Mouse (Mus musculus): ENCODE results near the gene Gpx4. TPM values are rescaled to one million over a fixed set of nuclear protein-coding genes. Genes with fewer than 3 reads are reported as not detected.
A peak's percentile ranks its signal among the peaks of the same experiment; 100 is the strongest.

Gpx4 gene
- polyA plus RNA-seq, 1 experiment from 2014 or later = 517 TPM

DNA sequence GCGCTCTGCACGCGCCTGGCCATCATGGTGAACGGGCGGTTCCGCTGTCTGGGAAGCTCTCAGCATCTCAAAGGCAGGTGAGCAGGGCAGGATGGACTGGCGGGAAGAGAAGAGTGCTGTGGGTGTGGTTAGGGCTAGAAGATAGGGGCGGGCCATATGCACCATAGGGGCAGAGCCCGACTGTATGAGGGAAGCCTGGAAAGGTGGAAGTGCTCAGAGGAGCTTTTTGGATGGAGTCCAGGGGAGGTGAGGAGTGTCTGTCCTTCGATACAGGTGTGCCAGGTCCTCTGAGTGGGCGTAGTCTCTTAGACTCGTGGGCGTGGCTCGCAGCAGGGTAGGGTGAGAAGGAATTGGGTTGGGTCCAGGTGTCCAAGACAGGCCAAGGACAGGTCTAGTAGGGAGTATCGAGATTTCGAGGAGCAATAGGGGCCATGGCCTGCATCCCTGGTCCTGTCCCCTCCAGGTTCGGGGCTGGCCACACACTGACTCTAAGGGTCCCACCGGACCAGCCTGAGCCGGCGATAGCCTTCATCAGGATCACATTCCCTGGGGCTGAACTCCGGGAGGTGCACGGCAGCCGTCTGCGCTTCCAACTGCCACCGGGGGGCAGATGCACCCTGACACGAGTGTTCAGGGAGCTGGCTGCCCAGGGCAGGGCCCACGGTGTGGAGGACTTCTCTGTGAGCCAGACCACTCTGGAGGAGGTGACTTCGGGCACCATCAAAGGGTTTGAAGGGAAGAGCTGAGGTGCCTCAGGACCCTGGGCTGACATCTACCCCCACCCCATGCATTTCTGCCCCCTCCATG lies 32.3 kb upstream of the Gpx4 start:
- peaks cover 16% of the 10 kb centered on the region for H3K9me3 ChIP-seq (ENCODE audit: control insufficient read depth, low read length)
- no peak overlapping the region for H3K27ac ChIP-seq (replicated peaks; ENCODE audit: low read depth, low read length)
- no peak for DNase-seq (ENCODE audit: low spot score)
- no peak; the same call in 1 of the 2 replicates for ATAC-seq (ENCODE audit: low read depth)
- H3K9ac ChIP-seq (ENCODE audit: low read depth, low read length) = no peak overlapping the region
- H3K4me2 ChIP-seq (ENCODE audit: low read depth, low read length) = no peak overlapping the region
- H3K36me3 ChIP-seq (ENCODE audit: control insufficient read depth, insufficient read depth, low read length) = peaks cover 17% of the 10 kb centered on the region; the same call in 1 of the 2 replicates
- 0 out of 2 replicates have a peak, but pooled peaks cover 7% of the 10 kb centered on the region for H3K4me1 ChIP-seq (ENCODE audit: control insufficient read depth, insufficient read depth, low read length)
- 24% methylated on average over 26 of the region's 28 CpGs for WGBS
- peaks cover 44% of the 10 kb centered on the region for H3K27me3 ChIP-seq (replicated peaks; ENCODE audit: control insufficient read depth, insufficient read depth, low read length)
- H3K4me3 ChIP-seq (ENCODE audit: low read depth, low read length) = no peak overlapping the region

DNA sequence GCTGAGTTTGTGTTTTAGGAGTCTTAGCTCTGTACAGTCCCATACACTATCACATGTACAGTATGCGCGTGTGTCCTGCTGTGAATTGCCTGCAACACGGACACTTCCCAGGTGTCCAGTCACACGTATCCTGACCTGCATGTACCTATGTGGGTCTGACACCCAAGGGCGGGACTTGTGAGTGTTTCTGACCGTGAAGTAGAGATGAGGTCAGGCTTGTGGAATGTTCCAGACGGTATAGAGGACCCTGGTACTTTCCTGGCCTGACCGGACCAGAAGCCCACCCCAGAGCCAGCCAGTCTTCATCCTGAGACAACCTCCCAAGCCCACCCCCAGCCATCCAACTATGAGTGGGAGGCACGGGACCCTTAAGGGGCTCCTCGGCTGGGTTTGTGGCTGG lies 31.4 kb upstream of the Gpx4 start:
- H3K9ac ChIP-seq (ENCODE audit: low read depth, low read length) = no peak overlapping the region
- H3K4me1 ChIP-seq (ENCODE audit: control insufficient read depth, insufficient read depth, low read length) = 0 out of 2 replicates have a peak, but pooled peaks cover 9% of the 10 kb centered on the region
- ATAC-seq (ENCODE audit: low read depth) = no peak
- 74% methylated on average over 10 of the region's 10 CpGs for WGBS
- no peak for DNase-seq (ENCODE audit: low spot score)
- no peak overlapping the region for H3K4me2 ChIP-seq (ENCODE audit: low read depth, low read length)
- H3K27me3 ChIP-seq (replicated peaks; ENCODE audit: control insufficient read depth, insufficient read depth, low read length) = peaks cover 44% of the 10 kb centered on the region
- H3K4me3 ChIP-seq (ENCODE audit: low read depth, low read length) = no peak overlapping the region
- H3K36me3 ChIP-seq (ENCODE audit: control insufficient read depth, insufficient read depth, low read length) = 0 out of 2 replicates have a peak, but pooled peaks cover 11% of the 10 kb centered on the region
- no peak overlapping the region for H3K27ac ChIP-seq (replicated peaks; ENCODE audit: low read depth, low read length)
- peaks cover 10% of the 10 kb centered on the region for H3K9me3 ChIP-seq (ENCODE audit: control insufficient read depth, low read length)

DNA sequence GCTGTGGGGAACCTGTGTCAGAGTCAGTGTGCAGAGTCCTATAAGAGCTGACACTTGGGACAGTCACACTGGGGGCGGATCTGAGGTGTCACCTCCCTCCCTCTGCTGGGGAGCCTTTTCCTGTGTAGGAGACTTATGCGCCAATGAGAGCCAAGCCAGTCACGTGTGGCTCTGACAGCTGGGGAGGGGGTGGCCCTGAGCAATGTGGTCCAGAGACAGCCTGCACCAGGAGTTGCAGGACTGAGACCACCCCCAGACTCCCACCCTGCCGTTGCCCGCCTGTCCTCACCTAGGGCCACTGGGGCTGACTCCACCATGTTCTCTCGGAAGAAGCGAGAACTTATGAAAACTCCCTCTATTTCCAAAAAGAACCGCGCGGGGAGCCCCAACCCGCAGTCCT lies 30.5 kb upstream of the Gpx4 start, which contains the start of gene Arhgap45:
Gene Arhgap45, plus strand, starts transcription at position 143 of the 400 bp plus-strand sequence.
- H3K4me1 ChIP-seq (ENCODE audit: control insufficient read depth, insufficient read depth, low read length) = 0 out of 2 replicates have a peak, but pooled peaks cover 9% of the 10 kb centered on the region
- DNase-seq (ENCODE audit: low spot score) = no peak
- H3K36me3 ChIP-seq (ENCODE audit: control insufficient read depth, insufficient read depth, low read length) = 0 out of 2 replicates have a peak, but pooled peaks cover 2% of the 10 kb centered on the region
- H3K27me3 ChIP-seq (replicated peaks; ENCODE audit: control insufficient read depth, insufficient read depth, low read length) = peaks cover 44% of the 10 kb centered on the region
- H3K9ac ChIP-seq (ENCODE audit: low read depth, low read length) = no peak within 1 kb of the TSS
- H3K4me2 ChIP-seq (ENCODE audit: low read depth, low read length) = no peak within 1 kb of the TSS
- ATAC-seq (ENCODE audit: low read depth) = no peak
- H3K4me3 ChIP-seq (ENCODE audit: low read depth, low read length) = no peak within 1 kb of the TSS
- H3K9me3 ChIP-seq (ENCODE audit: control insufficient read depth, low read length) = peaks cover under 1% of the 10 kb centered on the region; the same call in 1 of the 2 replicates
- no peak within 1 kb of the TSS for H3K27ac ChIP-seq (replicated peaks; ENCODE audit: low read depth, low read length)
- WGBS = 70% methylated on average over 9 of the region's 11 CpGs

DNA sequence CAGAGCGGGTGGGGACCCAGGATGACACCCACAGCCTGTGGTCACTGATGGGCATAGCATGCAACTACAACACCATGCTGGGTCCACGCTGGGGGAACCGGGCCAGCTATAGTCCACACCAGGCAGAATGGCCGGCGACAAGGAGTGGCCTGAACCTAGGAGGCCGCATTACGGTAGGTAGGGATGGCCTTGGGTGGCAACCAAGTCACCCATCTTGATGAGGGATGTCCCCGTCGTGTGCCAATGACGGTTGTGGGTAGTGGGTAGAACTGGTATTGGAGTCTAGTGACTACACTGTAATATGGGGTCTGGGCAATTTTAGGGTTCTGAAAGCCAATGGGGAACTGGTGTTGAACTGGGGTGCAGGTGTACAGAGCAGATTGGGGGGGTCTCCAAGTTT lies 30.0 kb upstream of the Gpx4 start:
- WGBS = 91% methylated on average over 10 of the region's 10 CpGs
- DNase-seq (ENCODE audit: low spot score) (no peak), ATAC-seq (ENCODE audit: low read depth) (no peak)
- Histone ChIP-seq H3K27ac (replicated peaks; ENCODE audit: low read depth, low read length) (no peak overlapping the region), H3K4me1 (ENCODE audit: control insufficient read depth, insufficient read depth, low read length) (0 out of 2 replicates have a peak, but pooled peaks cover 9% of the 10 kb centered on the region), H3K36me3 (ENCODE audit: control insufficient read depth, insufficient read depth, low read length) (no peaks in the 10 kb centered on the region), H3K27me3 (replicated peaks; ENCODE audit: control insufficient read depth, insufficient read depth, low read length) (peaks cover 43% of the 10 kb centered on the region), H3K9ac (ENCODE audit: low read depth, low read length) (no peak overlapping the region), H3K4me2 (ENCODE audit: low read depth, low read length) (no peak overlapping the region), H3K9me3 (ENCODE audit: control insufficient read depth, low read length) (no peaks in the 10 kb centered on the region), H3K4me3 (ENCODE audit: low read depth, low read length) (no peak overlapping the region)

DNA sequence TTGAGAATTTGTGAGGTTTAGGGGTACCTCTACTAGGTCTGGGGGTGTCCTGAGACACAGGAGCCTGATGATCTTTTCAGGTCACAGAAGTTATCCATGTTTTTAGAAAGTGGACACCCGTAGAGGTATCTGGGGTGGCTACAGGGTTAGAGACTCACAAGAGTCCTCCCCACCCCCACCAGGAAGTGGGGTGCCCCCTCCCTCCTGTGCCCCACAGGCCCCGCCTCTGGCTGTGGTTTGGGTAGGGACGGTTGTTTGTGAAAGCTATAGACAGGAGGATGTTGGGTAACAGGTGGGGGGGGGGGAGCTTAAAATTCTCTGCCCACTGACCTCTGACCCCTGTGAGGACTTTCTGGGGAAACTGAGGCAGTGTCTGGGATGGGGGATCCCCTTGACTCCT lies 29.6 kb upstream of the Gpx4 start:
- DNase-seq (ENCODE audit: low spot score) = no peak
- 69% methylated on average over 3 of the region's 3 CpGs for WGBS
- H3K27ac ChIP-seq (replicated peaks; ENCODE audit: low read depth, low read length) = no peak overlapping the region
- H3K4me1 ChIP-seq (ENCODE audit: control insufficient read depth, insufficient read depth, low read length) = 0 out of 2 replicates have a peak, but pooled peaks cover 9% of the 10 kb centered on the region
- H3K36me3 ChIP-seq (ENCODE audit: control insufficient read depth, insufficient read depth, low read length) = no peaks in the 10 kb centered on the region
- no peak overlapping the region for H3K9ac ChIP-seq (ENCODE audit: low read depth, low read length)
- no peak for ATAC-seq (ENCODE audit: low read depth)
- peaks cover 39% of the 10 kb centered on the region for H3K27me3 ChIP-seq (replicated peaks; ENCODE audit: control insufficient read depth, insufficient read depth, low read length)
- no peak overlapping the region for H3K4me2 ChIP-seq (ENCODE audit: low read depth, low read length)
- H3K9me3 ChIP-seq (ENCODE audit: control insufficient read depth, low read length) = no peaks in the 10 kb centered on the region
- H3K4me3 ChIP-seq (ENCODE audit: low read depth, low read length) = no peak overlapping the region

DNA sequence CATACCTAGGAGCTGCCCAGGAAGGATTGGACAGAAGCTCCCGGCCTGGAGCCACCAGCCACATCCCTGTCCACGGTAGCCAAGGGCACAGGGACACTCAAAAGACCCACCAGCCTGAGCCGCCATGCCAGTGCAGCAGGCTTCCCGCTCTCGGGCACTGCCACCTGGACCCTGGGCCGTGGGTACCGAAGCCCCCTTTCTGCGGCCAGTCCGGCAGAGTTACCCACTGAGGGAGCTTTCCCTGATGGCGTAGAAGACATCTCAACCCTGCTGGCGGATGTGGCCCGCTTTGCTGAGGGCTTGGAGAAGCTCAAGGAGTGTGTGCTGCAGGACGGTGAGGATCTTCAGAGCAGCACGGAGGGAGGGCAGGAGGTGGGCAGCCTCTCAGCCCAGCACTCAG lies 29.2 kb upstream of the Gpx4 start:
- ATAC-seq (ENCODE audit: low read depth) (no peak), DNase-seq (ENCODE audit: low spot score) (no peak)
- WGBS = 82% methylated on average over 14 of the region's 14 CpGs
- H3K4me3 ChIP-seq (ENCODE audit: low read depth, low read length) = no peak overlapping the region
- H3K27me3 ChIP-seq (replicated peaks; ENCODE audit: control insufficient read depth, insufficient read depth, low read length) = peaks cover 35% of the 10 kb centered on the region
- no peaks in the 10 kb centered on the region for H3K36me3 ChIP-seq (ENCODE audit: control insufficient read depth, insufficient read depth, low read length)
- 0 out of 2 replicates have a peak, but pooled peaks cover 9% of the 10 kb centered on the region for H3K4me1 ChIP-seq (ENCODE audit: control insufficient read depth, insufficient read depth, low read length)
- no peak overlapping the region for H3K27ac ChIP-seq (replicated peaks; ENCODE audit: low read depth, low read length)
- H3K9me3 ChIP-seq (ENCODE audit: control insufficient read depth, low read length) = no peaks in the 10 kb centered on the region
- H3K4me2 ChIP-seq (ENCODE audit: low read depth, low read length) = no peak overlapping the region
- H3K9ac ChIP-seq (ENCODE audit: low read depth, low read length) = no peak overlapping the region

DNA sequence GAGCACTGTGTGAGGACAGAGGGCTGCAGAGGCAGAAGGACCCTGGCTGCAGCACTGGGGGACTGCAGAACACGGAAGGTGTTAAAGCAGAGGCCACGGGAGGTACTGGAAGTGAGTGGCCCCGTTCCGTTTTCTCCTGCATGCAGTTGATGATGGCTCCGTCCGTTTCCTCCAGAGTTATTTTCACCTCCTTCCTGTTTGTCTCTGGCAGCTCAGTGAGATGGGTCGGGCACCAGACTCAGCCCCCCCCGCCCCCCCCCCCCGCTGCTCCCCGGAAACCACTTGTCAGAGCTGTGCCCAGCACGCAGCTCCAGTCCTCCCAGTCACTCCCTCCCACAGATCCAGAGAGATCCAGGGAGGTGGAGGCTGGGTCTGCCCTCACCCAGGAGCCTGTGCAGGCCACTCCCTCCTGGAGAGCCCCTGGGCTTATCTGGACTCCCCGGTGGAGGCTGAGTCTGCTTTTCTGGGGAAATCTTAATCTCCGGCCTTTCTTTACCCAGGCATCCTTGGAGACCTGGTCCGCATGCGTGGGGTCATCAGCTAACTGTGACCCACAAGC lies 28.1 kb upstream of the Gpx4 start:
- Histone ChIP-seq H3K9ac (ENCODE audit: low read depth, low read length) (peak overlapping the region; percentile 45; the same call in 1 of the 2 replicates), H3K27me3 (replicated peaks; ENCODE audit: control insufficient read depth, insufficient read depth, low read length) (peaks cover 24% of the 10 kb centered on the region), H3K4me1 (ENCODE audit: control insufficient read depth, insufficient read depth, low read length) (0 out of 2 replicates have a peak, but pooled peaks cover 9% of the 10 kb centered on the region), H3K36me3 (ENCODE audit: control insufficient read depth, insufficient read depth, low read length) (no peaks in the 10 kb centered on the region), H3K4me2 (ENCODE audit: low read depth, low read length) (peak overlapping the region; percentile 46; the same call in 1 of the 2 replicates), H3K4me3 (ENCODE audit: low read depth, low read length) (no peak overlapping the region), H3K27ac (replicated peaks; ENCODE audit: low read depth, low read length) (no peak overlapping the region), H3K9me3 (ENCODE audit: control insufficient read depth, low read length) (no peaks in the 10 kb centered on the region)
- ATAC-seq (ENCODE audit: low read depth) = peak; percentile 43; the same call in 1 of the 2 replicates
- 11% methylated on average over 10 of the region's 15 CpGs for WGBS
- no peak for DNase-seq (ENCODE audit: low spot score)

DNA sequence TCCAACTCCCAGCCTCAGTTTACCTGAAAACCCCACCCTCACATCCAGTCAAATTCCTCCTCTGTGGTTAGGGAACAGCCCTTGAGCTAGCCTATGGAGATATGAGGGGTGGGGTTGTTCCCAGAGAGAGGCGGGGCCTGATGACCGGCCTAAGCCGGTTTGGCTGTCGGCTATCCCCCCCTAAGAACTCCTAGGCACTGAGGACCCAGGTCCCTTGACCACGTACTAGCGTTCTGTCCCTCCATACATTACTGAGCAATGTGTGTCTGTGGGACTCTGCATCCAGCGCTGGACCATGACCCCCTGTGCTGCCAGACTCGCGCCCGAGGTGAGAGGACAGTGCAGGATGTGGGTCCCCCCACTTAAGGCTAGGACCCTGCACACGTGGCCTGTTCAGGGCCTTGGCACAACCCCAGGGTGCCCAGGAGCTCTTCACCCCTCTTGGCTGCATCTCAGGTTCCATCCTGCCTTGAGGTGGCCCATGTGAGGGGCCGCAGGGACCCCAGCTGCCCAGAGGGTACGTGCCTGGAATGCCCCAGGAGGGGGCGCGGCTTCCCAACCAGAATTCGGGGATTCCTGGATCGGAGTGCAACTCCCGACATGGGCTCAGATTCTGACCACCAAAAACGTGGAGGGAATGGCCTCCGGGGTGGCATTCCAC lies 27.4 kb upstream of the Gpx4 start:
- DNase-seq (ENCODE audit: low spot score) = no peak
- Histone ChIP-seq H3K4me1 (ENCODE audit: control insufficient read depth, insufficient read depth, low read length) (0 out of 2 replicates have a peak, but pooled peaks cover 9% of the 10 kb centered on the region), H3K4me2 (ENCODE audit: low read depth, low read length) (peak overlapping the region; percentile 46), H3K36me3 (ENCODE audit: control insufficient read depth, insufficient read depth, low read length) (no peaks in the 10 kb centered on the region), H3K9me3 (ENCODE audit: control insufficient read depth, low read length) (no peaks in the 10 kb centered on the region), H3K27me3 (replicated peaks; ENCODE audit: control insufficient read depth, insufficient read depth, low read length) (peaks cover 17% of the 10 kb centered on the region), H3K4me3 (ENCODE audit: low read depth, low read length) (peak overlapping the region; percentile 14), H3K27ac (replicated peaks; ENCODE audit: low read depth, low read length) (no peak overlapping the region), H3K9ac (ENCODE audit: low read depth, low read length) (peak overlapping the region; percentile 45)
- WGBS = 9% methylated on average over 19 of the region's 20 CpGs
- peak; percentile 38; the same call in 1 of the 2 replicates for ATAC-seq (ENCODE audit: low read depth)

All from embryonic facial prominence, embryonic 14.5 days (tissue).